Mouse (Mus musculus) liver, adult (tissue): ENCODE data around the gene Acta2.
A peak's percentile ranks its signal among the peaks of the same experiment; 100 is the strongest.

Experiments used
- GATA4 ChIP-seq: IDR thresholded peaks from 2 replicates; pipeline ENCODE4 v1.6.1; 2014; ENCODE audit warnings: mild to moderate bottlenecking, low read length; ENCODE audit not compliant: insufficient replicate concordance

Acta2 gene

DNA sequence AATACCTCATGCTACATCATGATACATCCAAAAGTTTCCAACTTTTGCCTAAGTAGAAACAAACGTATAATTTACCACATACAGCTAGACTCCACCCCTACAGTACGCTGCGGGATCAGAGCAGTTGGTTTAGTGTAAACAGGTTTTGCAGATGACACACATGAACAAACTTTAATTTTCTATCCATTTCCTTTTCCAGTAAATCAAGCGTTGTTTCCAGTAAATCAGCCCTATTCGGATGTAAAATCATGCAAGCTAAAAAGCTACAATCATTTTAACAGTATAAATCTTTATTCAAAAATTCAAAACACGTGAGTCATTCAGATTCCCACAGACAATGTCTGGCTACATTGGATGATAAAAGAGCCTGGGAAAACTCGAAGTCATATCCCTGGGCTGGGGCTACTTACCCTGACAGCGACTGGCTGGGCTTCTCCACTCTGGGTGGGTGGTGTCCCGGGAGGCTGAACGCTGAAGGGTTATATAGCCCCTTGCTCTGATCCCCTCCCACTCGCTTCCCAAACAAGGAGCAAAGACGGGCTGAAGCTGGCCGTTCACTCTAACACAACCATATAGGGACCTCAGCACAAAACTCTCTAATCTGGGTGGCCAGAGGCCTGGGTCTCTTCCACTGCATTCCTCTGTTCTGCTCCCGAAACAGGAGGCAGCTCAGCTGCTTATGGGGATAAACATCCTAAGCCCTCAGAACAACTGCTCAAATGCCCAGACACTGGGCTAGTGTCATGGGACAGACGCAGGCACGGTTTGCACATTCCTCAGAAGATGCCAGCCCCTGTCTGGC is at the start of gene Acta2:
Gene Acta2, minus strand, starts transcription at position 711 of the 802 bp plus-strand sequence.
- TF ChIP-seq GATA4: no peak

DNA sequence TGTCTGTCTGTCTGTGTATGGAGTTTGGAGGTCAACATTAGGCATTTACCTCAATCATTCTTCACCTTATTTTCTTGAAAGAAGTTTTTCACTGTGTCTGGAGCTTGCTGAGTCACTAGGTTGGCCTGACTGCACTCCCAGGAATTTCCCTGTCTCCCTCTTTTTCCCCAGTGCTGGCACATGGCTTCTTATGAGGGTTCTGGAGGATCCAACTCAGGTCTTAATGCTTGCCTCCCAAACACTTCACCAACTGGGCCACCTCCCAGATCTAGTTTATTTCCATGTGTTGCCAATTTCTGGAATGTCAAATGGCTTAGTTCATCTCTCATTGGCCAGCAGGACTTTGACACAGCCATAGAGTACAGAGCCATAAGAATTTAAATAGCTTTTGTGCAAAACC is 49.5 kb upstream of the Acta2 start:
- TF ChIP-seq GATA4: no peak

DNA sequence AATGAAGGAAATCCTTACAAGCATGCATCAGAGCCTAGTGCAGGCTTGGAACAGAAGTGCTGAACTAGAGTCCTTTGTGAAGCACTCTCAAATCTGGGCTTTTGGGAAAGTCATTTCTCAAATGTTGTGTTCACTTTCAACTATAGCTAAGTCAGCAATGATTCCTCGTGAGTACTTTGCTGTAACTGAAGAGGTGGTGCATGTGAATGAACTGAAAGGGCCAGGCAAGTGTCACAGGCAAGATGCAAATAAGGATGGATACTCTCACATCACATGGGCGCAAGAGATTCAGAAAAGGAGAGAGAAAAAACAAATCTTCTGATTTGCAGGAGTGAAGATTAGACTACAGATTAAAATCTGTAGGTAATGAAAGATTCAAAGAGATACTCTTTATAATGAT is 45.0 kb upstream of the Acta2 start:
- TF ChIP-seq GATA4: no peak

DNA sequence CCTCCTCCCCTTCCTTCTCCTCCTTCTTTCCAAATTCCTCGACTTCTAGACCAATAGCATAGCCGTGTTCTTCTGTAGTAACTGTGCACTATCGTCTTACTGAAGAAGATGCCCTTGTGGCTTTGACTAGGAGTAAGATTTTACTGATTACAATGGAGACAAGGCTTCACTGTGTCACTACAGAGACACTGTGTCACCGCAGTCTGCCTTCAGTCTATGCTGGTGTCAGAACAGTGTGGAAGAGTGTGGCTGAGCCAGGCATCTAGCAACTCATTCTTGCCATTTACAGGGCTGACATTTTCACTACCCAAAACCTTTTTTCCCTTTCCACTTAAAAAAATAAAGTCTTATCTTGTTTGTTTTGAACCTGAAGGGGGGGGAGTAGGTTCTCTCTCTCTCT is 43.8 kb upstream of the Acta2 start:
- no peak for TF ChIP-seq GATA4

DNA sequence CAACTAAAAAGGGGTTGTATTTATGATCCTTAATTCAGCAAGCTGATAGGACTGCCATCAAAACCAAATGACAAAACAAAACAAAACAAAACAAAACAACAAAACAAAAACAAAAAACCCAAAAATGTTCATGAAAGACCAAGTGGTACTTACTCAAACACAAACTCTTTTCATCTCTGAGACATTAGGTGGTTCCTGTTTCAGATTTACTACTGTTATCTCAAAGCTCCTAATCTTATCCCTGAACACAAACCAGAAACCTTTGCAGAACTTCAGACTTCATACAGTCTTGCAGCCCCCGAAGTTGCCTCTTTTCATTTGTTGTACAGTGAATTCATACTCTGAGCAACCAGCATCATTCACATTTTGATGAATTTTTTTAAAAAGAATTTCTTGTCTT is 43.1 kb upstream of the Acta2 start:
- TF ChIP-seq GATA4: no peak

DNA sequence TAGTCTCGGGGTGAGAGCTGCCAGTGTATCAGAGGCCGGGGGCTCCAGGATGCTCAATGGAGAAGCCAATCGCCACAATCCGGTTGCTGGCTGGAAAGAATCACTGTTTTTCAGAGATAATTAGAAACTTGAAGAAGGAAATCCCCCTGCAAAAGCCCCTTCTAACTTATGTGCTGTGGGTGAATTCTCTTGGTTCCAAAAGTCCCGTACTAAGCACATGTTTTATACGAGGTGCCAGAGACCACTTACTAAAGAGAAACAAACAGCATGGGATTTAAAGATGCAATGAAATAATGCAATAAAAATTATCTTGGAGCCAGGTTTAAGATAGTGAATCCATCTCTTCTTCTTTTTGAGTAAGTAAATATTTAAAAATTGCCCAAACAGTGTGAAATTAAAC is 40.1 kb upstream of the Acta2 start:
- TF ChIP-seq GATA4: no peak

DNA sequence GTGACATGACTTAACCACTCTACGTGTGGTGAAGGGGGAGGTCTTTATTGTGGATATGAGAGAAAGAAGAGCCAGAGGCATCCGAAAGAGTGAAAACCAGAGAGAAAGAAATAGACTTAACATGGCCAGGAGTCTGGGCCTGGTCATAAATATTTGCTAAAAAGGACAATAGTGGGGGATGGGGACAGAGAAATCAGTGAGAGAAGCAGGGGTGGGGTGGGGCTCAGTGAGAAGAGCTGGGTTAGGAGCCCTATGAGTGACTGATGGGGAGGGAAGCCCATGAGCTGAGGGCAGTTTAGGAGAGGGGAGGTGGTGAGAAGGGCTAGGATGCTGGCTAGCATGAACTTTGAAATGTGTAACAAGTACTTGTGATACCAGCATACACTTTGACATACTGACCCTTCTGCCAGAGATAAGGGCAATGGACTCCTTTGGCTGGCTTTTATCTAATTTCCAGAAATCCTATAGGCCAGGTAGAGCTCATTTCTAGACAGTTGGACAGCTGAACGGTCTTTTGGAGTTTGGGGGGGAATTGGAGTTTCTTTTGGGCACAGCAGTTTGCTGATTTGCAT is 38.1 kb upstream of the Acta2 start:
- peak; percentile 62; the same call in 1 of the 2 replicates for TF ChIP-seq GATA4

DNA sequence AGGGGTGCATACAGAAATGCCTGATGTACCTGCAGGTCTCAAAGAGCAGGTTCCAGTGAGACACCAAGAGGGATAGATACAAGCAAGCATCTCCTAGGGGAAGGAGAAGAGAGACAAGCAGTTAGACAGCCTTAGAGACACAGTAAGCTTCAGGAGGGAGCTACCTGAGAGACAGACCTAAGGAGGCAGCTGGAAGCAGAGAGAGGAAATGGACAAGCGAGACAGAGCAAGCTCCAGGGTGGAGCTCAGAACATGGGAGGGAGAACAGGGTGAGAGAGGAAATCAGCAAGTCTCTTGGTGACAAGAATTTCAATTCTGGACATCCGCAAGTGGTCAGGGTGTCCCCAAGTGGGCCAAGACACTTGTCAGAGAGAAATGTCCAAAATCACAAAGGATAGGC is 37.3 kb upstream of the Acta2 start:
- no peak for TF ChIP-seq GATA4

DNA sequence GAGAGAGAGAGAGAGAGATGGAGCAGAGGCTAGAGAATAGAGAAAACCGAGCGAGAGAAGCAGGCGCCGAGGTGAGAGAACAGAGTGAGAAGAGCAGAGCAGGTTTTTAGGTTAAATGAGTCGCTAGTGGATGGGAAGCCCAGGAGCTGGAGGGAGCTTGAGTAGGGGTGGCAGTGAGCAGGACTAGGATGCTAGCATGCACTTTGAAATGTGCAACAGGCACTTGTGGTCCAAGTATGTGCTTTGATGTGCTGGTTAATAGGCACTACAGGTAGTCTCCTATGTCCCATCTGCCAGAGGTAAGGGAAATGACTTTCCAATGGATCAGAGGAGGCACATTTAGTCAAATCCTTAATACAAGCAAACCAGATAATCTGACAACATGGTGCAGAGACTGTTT is 36.6 kb upstream of the Acta2 start:
- TF ChIP-seq GATA4: no peak

DNA sequence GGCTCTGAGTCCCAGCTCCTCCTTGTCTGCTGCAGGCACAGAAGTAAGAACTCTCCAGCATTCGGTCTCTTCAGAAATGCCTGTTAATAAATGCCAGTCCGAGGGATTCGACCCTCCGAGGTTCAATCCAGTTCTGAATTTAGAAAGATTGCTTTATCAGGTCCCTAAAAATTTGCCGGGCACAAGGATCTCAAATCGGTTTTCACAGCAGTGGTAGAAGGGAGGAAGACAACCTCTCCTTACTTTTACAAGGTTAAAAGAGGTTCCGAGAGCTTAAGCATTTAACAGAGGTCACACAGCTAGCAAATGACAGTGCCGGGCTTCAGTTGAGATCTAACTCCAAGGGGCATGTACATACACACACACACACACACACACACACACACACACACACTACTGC is 36.0 kb upstream of the Acta2 start:
- TF ChIP-seq GATA4: no peak

DNA sequence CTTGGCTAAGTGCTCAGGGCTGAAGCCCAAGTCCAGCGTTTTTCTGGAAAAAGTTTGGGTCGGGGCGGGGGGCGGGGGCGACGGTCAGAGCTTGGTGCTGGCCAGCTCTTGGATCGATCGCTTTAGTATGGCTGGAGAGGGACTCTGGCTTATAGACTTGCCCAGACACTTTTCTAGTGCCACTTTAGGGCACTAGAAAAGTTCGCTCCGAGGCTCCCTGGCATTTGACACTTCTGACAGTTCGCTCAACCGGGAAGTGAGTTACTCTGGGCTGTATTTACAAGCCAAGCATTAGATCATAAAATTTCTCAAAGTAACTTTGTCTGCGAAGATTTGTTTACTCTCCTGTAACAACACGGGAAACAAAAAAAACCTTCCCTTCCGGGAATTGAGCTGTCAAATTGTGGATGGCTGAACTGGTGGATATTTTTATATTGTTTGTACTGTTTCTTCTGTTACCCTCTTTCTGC is 35.5 kb upstream of the Acta2 start:
- TF ChIP-seq GATA4: no peak

DNA sequence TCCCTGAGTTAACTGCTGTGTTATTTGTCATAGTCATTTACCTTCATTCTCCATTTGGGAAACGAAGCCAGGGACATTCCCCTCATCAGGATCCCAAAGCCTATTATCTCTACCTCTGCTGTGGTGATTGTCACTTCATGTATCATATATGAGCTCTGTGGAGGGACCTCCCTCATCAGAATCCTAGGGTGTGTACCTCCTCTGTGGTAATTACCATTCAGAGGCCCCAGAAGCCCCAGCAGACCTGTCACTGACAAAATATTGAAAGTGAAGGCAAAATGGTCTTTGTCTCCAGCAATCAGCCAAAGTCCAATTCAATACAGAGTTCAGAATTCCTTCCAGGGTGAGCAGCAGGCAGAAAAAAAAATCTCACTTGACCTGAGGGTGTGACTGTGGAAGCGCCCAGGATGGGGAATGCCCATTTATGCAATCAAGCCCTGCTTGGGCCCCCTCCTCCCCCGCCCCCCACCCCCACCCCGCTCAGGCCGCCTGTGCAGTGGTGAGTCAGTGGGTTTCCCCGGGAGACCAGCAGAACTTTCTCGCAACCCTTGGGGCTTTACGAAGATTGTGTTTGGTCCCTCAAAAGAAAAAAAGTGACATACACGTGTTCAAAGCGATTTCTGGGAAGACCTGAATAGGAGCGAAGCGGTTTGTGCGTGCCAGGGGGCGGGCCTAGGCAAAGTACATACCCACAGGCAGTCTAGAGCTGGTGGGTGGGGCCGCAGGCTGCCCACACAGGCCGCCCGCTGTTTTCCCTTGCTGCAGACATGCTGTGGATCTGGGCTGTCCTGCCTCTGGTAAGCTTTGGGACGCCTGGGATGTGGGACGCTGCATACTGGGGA is 34.8 kb upstream of the Acta2 start, which contains the start of gene Fas:
Gene Fas, plus strand, starts transcription at position 719 of the 842 bp plus-strand sequence.
- TF ChIP-seq GATA4: no peak

DNA sequence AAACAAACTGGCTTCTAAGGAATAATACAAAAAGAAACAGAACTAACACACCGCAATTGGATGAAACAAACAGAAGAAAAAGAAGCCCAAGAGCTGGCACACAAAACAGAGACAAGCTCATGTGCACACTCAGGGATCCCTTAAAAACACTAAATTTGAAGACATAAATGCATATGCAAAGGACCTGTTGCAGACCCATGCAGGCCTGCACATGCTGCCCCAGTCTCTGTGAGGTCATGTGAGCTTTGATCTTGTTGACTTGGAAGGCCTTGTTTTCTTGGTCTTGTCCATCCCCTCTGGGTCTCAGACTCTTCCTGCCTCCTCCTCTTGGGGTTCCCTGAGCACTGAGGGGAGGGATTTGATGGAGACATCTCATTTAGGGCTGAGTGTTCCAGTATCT is 33.3 kb upstream of the Acta2 start:
- TF ChIP-seq GATA4: no peak

DNA sequence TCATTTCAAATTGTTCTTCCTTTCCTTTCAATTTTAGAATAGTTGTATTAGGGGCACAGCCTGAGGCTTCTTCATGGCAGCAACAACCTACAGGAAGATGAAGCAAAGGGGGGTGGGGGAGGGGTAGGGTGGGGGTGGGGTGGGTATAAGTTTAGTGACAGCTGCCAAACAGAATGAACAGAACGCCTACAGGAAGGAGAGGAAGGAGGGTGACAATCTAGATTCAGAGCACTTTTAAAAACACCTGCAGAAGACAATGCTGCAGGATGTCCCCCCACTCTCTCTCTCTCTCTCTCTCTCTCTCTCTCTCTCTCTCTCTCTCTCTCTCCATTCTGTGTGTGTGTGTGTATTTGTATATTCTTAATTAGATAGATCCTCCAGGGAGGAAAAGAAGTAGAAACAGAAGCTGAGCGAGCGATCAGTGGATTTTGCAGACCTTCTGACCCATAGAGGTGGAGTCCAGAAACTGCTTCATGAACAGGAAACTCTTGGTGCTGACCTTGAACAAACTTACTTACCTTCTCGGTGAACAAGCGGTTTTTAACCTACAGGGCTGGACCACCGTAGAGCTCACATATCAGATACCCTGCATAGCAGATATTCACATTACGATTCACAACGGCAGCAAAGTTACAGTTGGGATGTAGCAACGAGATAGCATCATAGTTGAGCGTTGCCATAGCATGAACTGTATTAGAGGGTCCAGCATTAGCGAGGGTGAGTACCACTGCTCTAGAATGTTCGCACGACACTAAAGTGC is 32.4 kb upstream of the Acta2 start:
- TF ChIP-seq GATA4: no peak

DNA sequence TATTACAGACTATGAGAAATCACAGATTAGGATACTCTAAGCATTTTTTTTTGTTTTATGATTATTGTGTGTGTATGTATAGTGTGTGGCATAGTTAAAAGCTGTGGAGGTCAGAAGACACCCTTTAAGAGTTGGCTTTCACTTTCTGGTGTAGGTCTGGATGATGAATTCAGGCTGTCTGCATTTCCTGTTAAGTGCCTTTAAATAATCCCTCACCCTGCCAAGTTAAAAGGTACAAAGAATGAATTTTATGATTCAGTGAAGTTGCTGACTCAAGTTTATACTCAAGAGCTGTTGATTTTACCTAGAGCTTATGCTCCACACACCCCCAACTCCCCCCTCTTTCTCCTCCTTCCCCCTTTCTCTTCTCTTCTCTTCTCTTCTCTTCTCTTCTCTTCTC is 31.8 kb upstream of the Acta2 start:
- TF ChIP-seq GATA4: no peak
